Mouse (Mus musculus): Measurements from ENCODE around the gene Bmp7. TPM values are rescaled to one million over a fixed set of nuclear protein-coding genes. Genes with fewer than 3 reads are reported as not detected.

The Bmp7 gene
- polyA plus RNA-seq, 1 experiment from 2014 or later = 21.2 TPM

GRCm38 (mm10) chr2:172937326-172938190, 2.6 kb downstream of the Bmp7 start:
- peaks cover 93% of the 10 kb centered on the region for H3K4me1 ChIP-seq
- peaks cover 98% of the 10 kb centered on the region for H3K27me3 ChIP-seq (ENCODE audit: poor library complexity, severe bottlenecking)
- WGBS = 3% methylated on average over 12 of the region's 12 CpGs
- H3K36me3 ChIP-seq (replicated peaks) = no peaks in the 10 kb centered on the region
- H3K9me3 ChIP-seq = no peaks in the 10 kb centered on the region
- no peak for DNase-seq (ENCODE audit: extremely low spot score, low spot score)
- peak overlapping the region; percentile 90 for H3K27ac ChIP-seq
- H3K4me3 ChIP-seq = peak overlapping the region; percentile 71

- Histone ChIP-seq H3K27ac (peak overlapping the region; percentile 90), H3K9me3 (no peaks in the 10 kb centered on the region), H3K4me1 (peaks cover 97% of the 10 kb centered on the region), H3K36me3 (replicated peaks) (no peaks in the 10 kb centered on the region), H3K4me3 (peak overlapping the region; percentile 71), H3K27me3 (ENCODE audit: poor library complexity, severe bottlenecking) (peaks cover 95% of the 10 kb centered on the region)
- 8% methylated on average over 5 of the region's 5 CpGs for WGBS
- DNase-seq (ENCODE audit: extremely low spot score, low spot score) = no peak
Observed at GRCm38 (mm10) chr2:172936844-172937243, 3.3 kb downstream of the Bmp7 start.

- H3K4me3 ChIP-seq = peak overlapping the region; percentile 71
- H3K27me3 ChIP-seq (ENCODE audit: poor library complexity, severe bottlenecking) = peaks cover 95% of the 10 kb centered on the region
- H3K27ac ChIP-seq = peak overlapping the region; percentile 90
- 4% methylated on average over 12 of the region's 12 CpGs for WGBS
- H3K36me3 ChIP-seq (replicated peaks) = no peaks in the 10 kb centered on the region
- H3K4me1 ChIP-seq = peaks cover 100% of the 10 kb centered on the region
- no peak for DNase-seq (ENCODE audit: extremely low spot score, low spot score)
- H3K9me3 ChIP-seq = no peaks in the 10 kb centered on the region
Observed at GRCm38 (mm10) chr2:172935776-172936562, 4.2 kb downstream of the Bmp7 start.

- H3K4me3 ChIP-seq = peak overlapping the region; percentile 71
- peaks cover 100% of the 10 kb centered on the region for H3K4me1 ChIP-seq
- H3K9me3 ChIP-seq = no peaks in the 10 kb centered on the region
- WGBS = 1% methylated on average over 30 of the region's 30 CpGs
- H3K36me3 ChIP-seq (replicated peaks) = no peaks in the 10 kb centered on the region
- DNase-seq (ENCODE audit: extremely low spot score, low spot score) = peak; percentile 61
- H3K27me3 ChIP-seq (ENCODE audit: poor library complexity, severe bottlenecking) = peaks cover 95% of the 10 kb centered on the region
- peak overlapping the region; percentile 90 for H3K27ac ChIP-seq
Observed at GRCm38 (mm10) chr2:172934891-172935740, 5.0 kb downstream of the Bmp7 start.

GRCm38 (mm10) chr2:172934420-172934788, 5.7 kb downstream of the Bmp7 start:
- Histone ChIP-seq H3K4me3 (peak overlapping the region; percentile 71), H3K36me3 (replicated peaks) (no peaks in the 10 kb centered on the region), H3K4me1 (peaks cover 100% of the 10 kb centered on the region), H3K9me3 (no peaks in the 10 kb centered on the region), H3K27ac (peak overlapping the region; percentile 90), H3K27me3 (ENCODE audit: poor library complexity, severe bottlenecking) (peaks cover 91% of the 10 kb centered on the region)
- 2% methylated on average over 8 of the region's 8 CpGs for WGBS
- DNase-seq (ENCODE audit: extremely low spot score, low spot score) = no peak

- Histone ChIP-seq H3K4me1 (peaks cover 100% of the 10 kb centered on the region), H3K9me3 (no peaks in the 10 kb centered on the region), H3K27me3 (ENCODE audit: poor library complexity, severe bottlenecking) (peaks cover 86% of the 10 kb centered on the region), H3K4me3 (peak overlapping the region; percentile 71), H3K36me3 (replicated peaks) (no peaks in the 10 kb centered on the region), H3K27ac (peak overlapping the region; percentile 90)
- WGBS = 1% methylated on average over 34 of the region's 34 CpGs
- peak; percentile 71 for DNase-seq (ENCODE audit: extremely low spot score, low spot score)
Observed at GRCm38 (mm10) chr2:172933631-172934419, 6.3 kb downstream of the Bmp7 start.

GRCm38 (mm10) chr2:172931137-172931898, 8.8 kb downstream of the Bmp7 start:
- Histone ChIP-seq H3K27me3 (ENCODE audit: poor library complexity, severe bottlenecking) (peaks cover 61% of the 10 kb centered on the region), H3K36me3 (replicated peaks) (peaks cover 7% of the 10 kb centered on the region), H3K4me1 (peaks cover 91% of the 10 kb centered on the region), H3K9me3 (0 out of 2 replicates have a peak, but pooled peaks cover 2% of the 10 kb centered on the region), H3K27ac (peak overlapping the region; percentile 40; the same call in 1 of the 2 replicates), H3K4me3 (no peak overlapping the region)
- no peak for DNase-seq (ENCODE audit: extremely low spot score, low spot score)
- WGBS = 90% methylated on average over 17 of the region's 17 CpGs

- Histone ChIP-seq H3K36me3 (replicated peaks) (peaks cover 15% of the 10 kb centered on the region), H3K9me3 (0 out of 2 replicates have a peak, but pooled peaks cover 3% of the 10 kb centered on the region), H3K27me3 (ENCODE audit: poor library complexity, severe bottlenecking) (peaks cover 47% of the 10 kb centered on the region), H3K27ac (peak overlapping the region; percentile 56), H3K4me3 (no peak overlapping the region), H3K4me1 (peaks cover 91% of the 10 kb centered on the region)
- WGBS = 82% methylated on average over 14 of the region's 14 CpGs
- DNase-seq (ENCODE audit: extremely low spot score, low spot score) = no peak
Observed at GRCm38 (mm10) chr2:172929905-172930436, 10.2 kb downstream of the Bmp7 start.

- Histone ChIP-seq H3K9me3 (0 out of 2 replicates have a peak, but pooled peaks cover 3% of the 10 kb centered on the region), H3K27me3 (ENCODE audit: poor library complexity, severe bottlenecking) (peaks cover 26% of the 10 kb centered on the region), H3K4me1 (peaks cover 88% of the 10 kb centered on the region), H3K36me3 (replicated peaks) (peaks cover 19% of the 10 kb centered on the region), H3K4me3 (no peak overlapping the region), H3K27ac (no peak overlapping the region)
- 79% methylated on average over 5 of the region's 5 CpGs for WGBS
- DNase-seq (ENCODE audit: extremely low spot score, low spot score) = no peak
Observed at GRCm38 (mm10) chr2:172927643-172928042, 12.5 kb downstream of the Bmp7 start.

GRCm38 (mm10) chr2:172926311-172926710, 13.8 kb downstream of the Bmp7 start:
- H3K4me3 ChIP-seq = no peak overlapping the region
- H3K4me1 ChIP-seq = peaks cover 87% of the 10 kb centered on the region
- 85% methylated on average over 4 of the region's 4 CpGs for WGBS
- H3K36me3 ChIP-seq (replicated peaks) = peaks cover 19% of the 10 kb centered on the region
- no peak for DNase-seq (ENCODE audit: extremely low spot score, low spot score)
- H3K27me3 ChIP-seq (ENCODE audit: poor library complexity, severe bottlenecking) = peaks cover 15% of the 10 kb centered on the region
- no peak overlapping the region for H3K27ac ChIP-seq
- 0 out of 2 replicates have a peak, but pooled peaks cover 3% of the 10 kb centered on the region for H3K9me3 ChIP-seq

- H3K36me3 ChIP-seq (replicated peaks) = peaks cover 28% of the 10 kb centered on the region
- WGBS = 27% methylated on average over 6 of the region's 6 CpGs
- H3K4me1 ChIP-seq = peaks cover 74% of the 10 kb centered on the region
- peak; percentile 41 for DNase-seq (ENCODE audit: extremely low spot score, low spot score)
- H3K27ac ChIP-seq = peak overlapping the region; percentile 52
- H3K9me3 ChIP-seq = 0 out of 2 replicates have a peak, but pooled peaks cover 3% of the 10 kb centered on the region
- peaks cover 2% of the 10 kb centered on the region; the same call in 1 of the 2 replicates for H3K27me3 ChIP-seq (ENCODE audit: poor library complexity, severe bottlenecking)
- H3K4me3 ChIP-seq = no peak overlapping the region
Observed at GRCm38 (mm10) chr2:172924961-172925360, 15.2 kb downstream of the Bmp7 start.

All from forebrain, embryonic 10.5 days (tissue).